Mouse (Mus musculus): ENCODE measurements around the gene Olfr1424.
"Not testable (repeated sequence)": the region's sequence is repeated elsewhere in the genome, so short reads cannot be mapped to it uniquely, and the experiment has no call there.

Gene Olfr1424

GRCm38 (mm10) chr19:12062582-12062981 lies at the start of gene Olfr1424:
Gene Olfr1424 (minus strand): TSS chr19:12062682.
- not testable (repeated sequence) for TF ChIP-seq GATA4 (IDR thresholded peaks at IDR 0.05; ENCODE audit: insufficient replicate concordance, low read length)

- no peak for TF ChIP-seq GATA4 (IDR thresholded peaks at IDR 0.05; ENCODE audit: insufficient replicate concordance, low read length)
These were observed 42.1 kb upstream of the Olfr1424 start for GRCm38 (mm10) chr19:12104541-12104940.

GRCm38 (mm10) chr19:12103234-12103633 lies 40.8 kb upstream of the Olfr1424 start, which contains the start of gene Olfr1427:
Gene Olfr1427 (minus strand): TSS chr19:12103334.
- TF ChIP-seq GATA4 (IDR thresholded peaks at IDR 0.05; ENCODE audit: insufficient replicate concordance, low read length), result no peak

- TF ChIP-seq GATA4 (IDR thresholded peaks at IDR 0.05; ENCODE audit: insufficient replicate concordance, low read length), result no peak
These were observed 29.4 kb upstream of the Olfr1424 start, which contains the start of gene Olfr1426 for GRCm38 (mm10) chr19:12091913-12092312. Gene Olfr1426 (minus strand): TSS chr19:12092013.

GRCm38 (mm10) chr19:12077631-12078030 lies 15.1 kb upstream of the Olfr1424 start, which contains the start of gene Olfr1425:
Gene Olfr1425 (minus strand): TSS chr19:12077731.
- not testable (repeated sequence) for TF ChIP-seq GATA4 (IDR thresholded peaks at IDR 0.05; ENCODE audit: insufficient replicate concordance, low read length)

- no peak for TF ChIP-seq GATA4 (IDR thresholded peaks at IDR 0.05; ENCODE audit: insufficient replicate concordance, low read length)
These were observed 19.3 kb downstream of the Olfr1424 start for GRCm38 (mm10) chr19:12043163-12043562.

- no peak for TF ChIP-seq GATA4 (IDR thresholded peaks at IDR 0.05; ENCODE audit: insufficient replicate concordance, low read length)
These were observed 21.3 kb downstream of the Olfr1424 start, which contains the start of gene Olfr1423 for GRCm38 (mm10) chr19:12041217-12041616. Gene Olfr1423 (minus strand): TSS chr19:12041317.

- no peak for TF ChIP-seq GATA4 (IDR thresholded peaks at IDR 0.05; ENCODE audit: insufficient replicate concordance, low read length)
These were observed 24.8 kb downstream of the Olfr1424 start for GRCm38 (mm10) chr19:12037727-12038126.

GRCm38 (mm10) chr19:12026606-12027005 lies 35.9 kb downstream of the Olfr1424 start:
- TF ChIP-seq GATA4 (IDR thresholded peaks at IDR 0.05; ENCODE audit: insufficient replicate concordance, low read length), result no peak

- TF ChIP-seq GATA4 (IDR thresholded peaks at IDR 0.05; ENCODE audit: insufficient replicate concordance, low read length), result no peak
These were observed 37.1 kb downstream of the Olfr1424 start for GRCm38 (mm10) chr19:12025333-12025732.

- no peak for TF ChIP-seq GATA4 (IDR thresholded peaks at IDR 0.05; ENCODE audit: insufficient replicate concordance, low read length)
These were observed 38.3 kb downstream of the Olfr1424 start for GRCm38 (mm10) chr19:12024149-12024548.

GRCm38 (mm10) chr19:12016192-12016591 lies 46.3 kb downstream of the Olfr1424 start:
- no peak for TF ChIP-seq GATA4 (IDR thresholded peaks at IDR 0.05; ENCODE audit: insufficient replicate concordance, low read length)

- no peak for TF ChIP-seq GATA4 (IDR thresholded peaks at IDR 0.05; ENCODE audit: insufficient replicate concordance, low read length)
These were observed 46.8 kb downstream of the Olfr1424 start for GRCm38 (mm10) chr19:12015708-12016107.

GRCm38 (mm10) chr19:12013228-12013627 lies 49.3 kb downstream of the Olfr1424 start:
- TF ChIP-seq GATA4 (IDR thresholded peaks at IDR 0.05; ENCODE audit: insufficient replicate concordance, low read length), result no peak

- TF ChIP-seq GATA4 (IDR thresholded peaks at IDR 0.05; ENCODE audit: insufficient replicate concordance, low read length), result no peak
These were observed 49.9 kb downstream of the Olfr1424 start for GRCm38 (mm10) chr19:12012615-12013014.

GRCm38 (mm10) chr19:12011560-12012556 lies 50.6 kb downstream of the Olfr1424 start:
- peak; percentile 71; the same call in 1 of the 2 replicates for TF ChIP-seq GATA4 (IDR thresholded peaks at IDR 0.05; ENCODE audit: insufficient replicate concordance, low read length)
